Mouse (Mus musculus) left cerebral cortex, postnatal 14 days (tissue): ENCODE results near the gene Mcm3. TPM values are rescaled to one million over a fixed set of nuclear protein-coding genes. Genes with fewer than 3 reads are reported as not detected.

Experiments used
- DNase-seq, 2 experiments: peaks; one replicate each; pipeline ENCODE4 v3.0.0; 2021 to 2022; ENCODE audit warnings: low spot score in 2 of 2, mixed read lengths in 1 of 2
- intact Hi-C: fragments of 180-260 bp; cut with DNase I; formaldehyde crosslinking; loops from one replicate; pipeline ENCODE4 v1.15.1; 2025
- long read RNA-seq, 2 experiments: library from polyadenylated mRNA; stranded (forward); transcript quantifications; one replicate each; pipeline ENCODE4 v2.0.0; 2021
- total RNA-seq, 2 experiments: library from RNA; stranded (reverse); gene quantifications; 2 replicates each; pipeline ENCODE4 v1.2.3; 2021

Mcm3 gene
- total RNA-seq: 1 to 10 TPM; 2.5 to 2.7 TPM
- long read RNA-seq, experiment 1, transcript Mcm3-201 (17 exons, 3,031 nt): major isoform, 5 of 7 reads
- long read RNA-seq, experiment 1, partial matches to known transcripts: 1 of 7 reads
- long read RNA-seq, experiment 1, other reads (novel, unspliced or antisense): 0 of 7 reads
- long read RNA-seq, experiment 2, transcript Mcm3-201 (17 exons, 3,031 nt): major isoform, 7 of 9 reads
- long read RNA-seq, experiment 2, partial matches to known transcripts: 2 of 9 reads
- long read RNA-seq, experiment 2, other reads (novel, unspliced or antisense): 0 of 9 reads

DNA sequence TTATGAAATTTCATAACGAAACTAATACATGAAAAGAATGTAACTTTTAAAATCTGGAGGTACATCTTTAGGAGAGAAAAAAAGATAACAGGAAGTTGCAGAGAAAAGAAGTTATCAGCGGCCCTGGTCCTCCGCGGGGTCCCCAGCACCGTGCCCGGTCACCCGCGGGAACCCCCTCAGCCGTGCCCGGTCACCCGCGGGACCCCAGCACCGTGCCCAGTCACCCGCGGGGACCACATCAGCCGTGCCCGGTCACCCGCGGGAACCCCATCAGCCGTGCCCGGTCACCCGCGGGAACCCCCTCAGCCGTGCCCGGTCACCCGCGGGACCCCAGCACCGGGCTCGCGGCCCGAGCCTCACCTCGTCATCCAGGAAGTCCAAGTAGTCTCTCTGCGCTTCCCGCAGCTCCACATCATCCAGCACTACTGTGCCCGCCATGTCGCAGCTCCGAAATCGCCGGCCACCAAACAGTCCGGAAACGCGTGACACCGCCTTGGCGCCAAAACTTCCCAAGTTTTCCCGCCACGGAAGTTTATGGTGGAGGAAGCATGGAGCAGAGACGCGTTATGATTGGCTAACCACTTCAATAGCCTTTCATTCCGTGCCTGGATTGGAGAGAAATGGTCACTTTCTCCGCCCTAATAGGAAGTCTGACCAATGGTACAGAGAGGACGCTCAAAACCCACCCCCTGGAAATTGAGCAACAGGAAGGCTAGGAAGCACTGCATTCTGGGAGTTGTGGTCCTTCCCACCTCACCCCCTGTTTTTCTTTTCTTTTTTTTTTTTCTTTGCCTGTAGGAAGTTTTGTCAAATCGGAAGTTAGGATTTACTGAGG lies at the start of gene Mcm3:
Gene Mcm3, minus strand, starts transcription at position 542 of the 835 bp plus-strand sequence.
- intact Hi-C loops: loop anchor here (5.0 kb wide), 1 partner anchor 72 kb away; the partner anchor contains the start of gene Paqr8
- DNase-seq: peak; percentile 92 to 98

DNA sequence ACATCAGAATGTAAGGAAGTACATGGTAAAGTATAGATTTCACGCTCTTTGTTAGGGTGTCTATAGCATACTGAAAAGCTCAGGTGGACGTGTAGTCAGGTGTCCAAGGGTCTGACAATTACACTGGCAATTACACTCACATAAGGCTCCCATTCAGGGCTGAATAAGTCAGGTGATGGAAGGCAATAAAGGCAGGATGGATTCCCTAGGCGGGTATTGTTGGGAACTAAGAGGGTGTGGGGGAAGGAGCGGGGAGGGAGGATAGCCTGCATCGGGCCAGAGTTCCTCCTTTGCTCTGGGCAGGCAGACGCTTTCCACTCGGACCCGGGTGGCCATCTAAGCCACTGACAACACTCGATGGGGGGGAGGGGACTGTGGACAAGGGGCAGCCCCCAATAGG lies 47.9 kb upstream of the Mcm3 start:
- intact Hi-C loops: no loop called here
- DNase-seq: no peak

DNA sequence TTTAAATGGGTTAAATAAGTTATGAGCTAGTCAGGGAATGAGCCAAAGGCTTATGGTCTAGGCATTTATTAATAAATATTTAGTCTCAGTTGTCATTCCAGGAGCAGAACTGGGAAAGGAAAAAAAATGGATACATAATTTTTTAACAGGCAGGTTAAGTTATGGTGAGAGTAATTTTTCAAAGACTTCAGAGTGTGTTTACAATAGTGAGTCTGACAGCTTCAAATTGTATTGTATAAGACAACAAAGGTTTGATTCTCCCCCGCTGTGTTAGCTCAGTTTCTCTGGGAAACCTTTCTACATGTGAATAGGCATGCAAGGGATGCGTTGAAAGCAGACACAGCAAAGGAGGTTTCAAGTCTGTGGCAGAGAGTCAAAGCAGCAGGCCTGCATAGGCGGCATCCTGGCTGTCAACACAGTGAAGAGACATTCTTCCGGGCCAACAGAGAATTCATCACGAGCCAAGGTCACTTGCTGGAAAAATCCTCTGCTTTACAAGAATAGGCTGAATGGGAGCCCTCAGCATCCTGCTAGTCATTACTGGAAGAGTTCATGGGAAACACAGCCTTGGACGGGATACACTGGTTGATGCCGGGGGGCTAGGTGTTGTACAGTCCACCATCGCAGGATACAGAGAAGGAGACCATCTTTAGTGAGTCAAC lies 47.3 kb upstream of the Mcm3 start:
- intact Hi-C loops: no loop called here
- no peak for DNase-seq

DNA sequence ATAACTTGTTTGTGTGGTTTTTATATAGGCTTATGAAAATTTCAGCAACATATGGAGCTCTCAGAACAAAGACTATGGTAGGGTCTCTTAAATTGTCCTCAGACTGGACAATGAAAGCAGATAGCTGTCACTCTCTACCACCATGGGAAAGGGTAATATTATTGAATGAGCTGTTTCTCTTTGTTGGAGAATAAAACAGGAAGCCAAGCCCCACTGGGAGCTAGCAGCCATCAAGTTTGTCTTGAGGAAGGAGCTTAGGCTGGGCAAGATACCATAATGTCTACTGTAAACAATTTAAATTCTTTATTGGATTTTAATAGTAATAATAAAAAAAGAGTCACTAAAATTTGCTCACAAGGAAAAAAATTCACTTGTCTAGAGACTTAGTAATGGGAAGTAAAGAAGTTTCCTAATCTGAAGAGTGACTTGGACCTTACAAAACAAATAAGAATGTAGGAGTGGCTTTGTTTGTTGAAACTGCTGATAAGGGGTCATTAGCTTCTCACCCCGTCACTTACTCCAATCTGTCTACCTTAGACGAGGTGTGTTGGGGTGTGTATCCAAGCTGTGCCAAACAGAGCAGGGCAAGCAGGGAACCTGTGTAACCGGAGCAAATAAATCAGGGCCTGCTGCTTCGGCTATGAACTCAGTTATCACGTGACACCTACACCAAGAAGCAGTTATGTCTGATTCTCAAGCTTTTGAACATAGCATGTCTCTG lies 43.5 kb upstream of the Mcm3 start:
- intact Hi-C loops: no loop called here
- DNase-seq: no peak

DNA sequence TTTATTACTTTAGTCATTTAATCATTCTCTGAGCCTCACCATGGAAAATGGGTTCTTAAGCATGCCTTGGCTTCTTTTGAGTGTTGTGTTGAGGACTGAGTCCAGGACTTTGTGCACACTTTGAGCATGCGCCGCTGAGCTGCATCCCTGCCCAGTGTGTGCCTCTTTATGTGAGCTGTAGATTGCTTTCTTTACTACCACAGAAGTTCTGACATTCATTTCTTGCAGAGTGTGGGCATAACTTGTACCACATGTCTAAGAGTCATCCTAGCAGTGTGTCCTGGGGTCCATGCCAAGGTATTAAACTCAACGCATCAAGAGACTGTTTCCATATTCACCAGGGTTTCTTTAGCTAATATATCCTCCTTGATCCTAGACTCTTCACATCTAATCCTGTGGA lies 41.8 kb upstream of the Mcm3 start:
- DNase-seq: no peak
- intact Hi-C loops: no loop called here

DNA sequence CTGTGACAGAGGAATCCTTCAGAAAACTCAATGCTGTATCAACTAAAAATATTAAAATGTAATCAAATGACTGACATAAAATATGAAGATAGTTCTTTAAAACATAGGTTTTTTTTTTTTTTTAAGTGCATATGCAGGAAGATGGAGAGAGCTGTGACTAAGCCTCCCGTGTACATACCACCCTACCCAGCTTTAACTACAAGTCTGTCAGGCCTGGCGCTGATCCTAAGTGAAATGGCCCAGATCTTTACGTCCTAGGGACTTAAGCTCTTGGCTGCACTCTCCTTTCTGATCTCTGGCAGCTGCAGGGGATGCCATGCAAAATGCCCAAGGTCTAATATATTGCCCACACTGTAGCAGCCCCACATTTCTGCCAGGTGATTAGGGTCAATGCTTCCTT lies 40.7 kb upstream of the Mcm3 start:
- DNase-seq: no peak
- intact Hi-C loops: no loop called here

DNA sequence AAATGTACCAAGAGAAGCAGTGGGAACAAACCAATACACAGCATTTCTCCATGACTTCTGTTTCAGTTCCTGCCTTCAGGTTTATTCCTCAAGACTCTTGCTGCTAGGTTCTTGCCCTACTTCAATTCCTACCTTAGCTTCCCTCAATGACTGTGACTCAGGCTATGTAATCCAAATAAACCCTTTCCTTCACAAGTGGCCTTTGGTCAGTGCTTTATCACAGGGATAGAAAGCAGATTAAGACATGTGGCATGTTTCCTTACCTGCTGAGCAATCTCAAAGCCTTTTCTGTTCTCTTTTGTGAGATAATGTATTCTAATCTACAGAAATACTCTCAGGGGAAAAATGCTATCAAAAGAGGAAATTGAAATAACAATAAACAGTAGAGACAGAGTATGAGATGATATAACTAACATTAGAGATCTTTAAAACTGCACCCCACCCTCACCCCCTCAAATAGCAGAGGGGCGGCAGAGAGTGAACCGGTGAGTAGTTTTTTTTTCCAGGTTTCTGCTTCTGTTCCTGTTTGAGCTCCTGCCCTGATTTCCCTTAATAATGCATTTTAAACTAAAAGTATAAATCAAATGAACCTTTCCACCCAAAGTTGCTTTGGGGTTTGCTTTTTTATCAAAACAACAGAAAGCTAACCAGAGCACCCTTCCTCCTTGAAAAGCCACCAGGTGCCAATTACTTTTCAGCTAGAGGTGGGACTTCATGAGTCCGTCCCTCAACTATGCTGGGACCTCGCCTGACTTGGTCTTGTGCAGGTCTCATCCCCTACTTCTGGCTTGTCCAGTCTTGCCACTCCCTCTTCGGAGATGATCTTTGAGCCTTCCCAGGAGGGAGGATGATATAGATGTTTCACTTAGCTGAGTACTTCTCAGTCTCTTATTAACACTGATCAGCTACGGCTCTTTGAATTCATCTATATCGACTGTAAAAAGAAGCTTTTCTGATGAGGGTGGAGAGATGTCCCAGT lies 37.1 kb upstream of the Mcm3 start:
- intact Hi-C loops: no loop called here
- no peak for DNase-seq

DNA sequence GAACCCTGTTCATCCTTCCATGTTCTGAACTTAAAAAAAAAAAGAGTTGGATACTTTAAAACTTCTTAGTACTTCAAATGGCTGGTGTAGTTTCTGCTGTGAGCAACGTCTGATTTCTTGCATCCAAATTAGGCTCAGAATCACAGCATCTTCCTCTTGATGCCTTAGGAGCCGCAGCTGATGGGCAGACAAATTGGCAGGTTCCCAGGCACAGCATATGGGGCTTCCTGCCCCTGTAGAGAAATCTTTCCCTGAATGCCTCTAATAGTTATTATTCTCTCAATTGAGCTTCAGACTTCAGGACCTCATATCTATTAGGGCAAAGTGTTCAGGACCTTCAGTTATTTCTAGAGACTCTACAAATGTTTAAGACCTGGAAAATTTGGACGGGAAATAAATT lies 19.8 kb upstream of the Mcm3 start:
- peak in 1 of 2 experiments; percentile 24 for DNase-seq
- intact Hi-C loops: no loop called here

DNA sequence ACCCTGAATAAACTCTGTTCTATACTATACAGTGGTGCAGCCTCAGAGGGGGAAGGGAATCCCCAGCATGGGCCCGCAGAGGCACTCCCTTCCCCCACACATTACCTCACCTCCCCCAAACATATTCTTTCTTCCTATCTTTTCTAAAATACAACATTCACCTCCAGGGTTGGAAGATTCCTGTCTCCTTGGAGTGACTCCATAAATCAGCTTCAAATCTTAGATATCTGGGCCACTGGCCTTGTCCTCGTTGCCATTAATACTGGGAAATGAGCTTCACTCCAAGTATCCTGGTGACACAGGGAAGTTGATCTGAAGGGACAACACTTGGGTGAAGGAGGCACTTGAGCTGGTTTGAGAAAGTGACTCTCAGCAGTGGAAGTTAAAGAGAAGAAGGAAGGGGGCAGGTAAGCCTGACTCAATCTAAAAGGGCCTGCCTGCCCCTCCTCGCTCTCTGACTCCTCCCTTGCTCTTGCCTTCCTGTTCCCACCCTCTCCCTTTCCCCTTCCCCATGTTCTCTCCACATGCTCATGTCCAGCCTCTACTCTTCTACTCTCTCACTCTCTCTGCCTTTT lies 16.5 kb upstream of the Mcm3 start:
- intact Hi-C loops: no loop called here
- no peak for DNase-seq

DNA sequence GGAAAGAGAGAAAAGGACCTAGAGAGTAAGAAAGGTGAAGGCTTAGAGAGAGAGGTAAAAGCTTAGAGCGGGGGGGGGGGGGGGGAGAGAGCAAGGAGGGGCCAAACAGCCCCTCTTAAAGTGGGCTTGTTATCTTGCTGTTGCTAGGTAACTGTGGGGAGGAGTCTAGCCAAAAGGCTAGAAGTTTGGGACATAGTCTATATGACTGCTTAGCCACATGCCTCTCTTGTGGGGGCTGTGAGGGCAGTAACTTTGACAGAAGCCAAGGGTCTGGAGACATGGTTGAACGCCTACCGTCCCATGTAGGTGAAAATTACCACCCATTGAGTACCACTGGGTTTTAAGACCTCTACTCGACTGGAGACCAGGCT lies 13.0 kb upstream of the Mcm3 start:
- no peak for DNase-seq
- intact Hi-C loops: no loop called here

DNA sequence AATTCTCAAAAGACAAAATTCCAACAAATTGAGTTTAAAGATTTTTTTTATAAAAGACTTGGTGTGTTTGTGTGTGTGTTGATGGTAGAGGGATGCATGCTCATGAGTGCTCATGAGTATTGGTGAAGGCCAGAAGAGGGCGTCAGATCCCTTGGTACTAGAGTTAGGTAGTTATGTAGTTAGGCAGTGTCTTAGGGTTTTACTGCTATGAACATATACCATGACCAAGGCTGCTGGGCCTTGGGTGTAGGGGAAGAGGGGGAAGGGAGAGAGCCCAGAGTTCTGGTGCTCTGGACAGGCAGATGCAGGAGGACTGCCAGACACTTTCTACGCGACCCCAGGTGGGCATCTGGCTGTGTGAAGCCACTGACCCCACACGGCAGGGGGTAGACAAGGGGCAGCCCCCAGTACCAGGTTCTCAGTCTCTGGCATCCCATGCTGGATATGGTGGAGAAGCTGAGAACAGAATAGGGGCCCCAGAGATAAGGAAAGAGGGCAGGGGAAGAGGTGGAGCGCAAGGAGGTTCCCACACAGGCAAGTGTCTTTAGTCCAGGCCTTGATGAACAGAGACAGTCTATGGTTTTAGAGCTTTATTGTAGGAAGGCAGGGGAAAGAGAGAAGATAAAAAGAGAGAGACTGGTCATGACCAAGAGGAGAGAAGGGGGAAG lies 12.5 kb upstream of the Mcm3 start:
- intact Hi-C loops: no loop called here
- no peak for DNase-seq

DNA sequence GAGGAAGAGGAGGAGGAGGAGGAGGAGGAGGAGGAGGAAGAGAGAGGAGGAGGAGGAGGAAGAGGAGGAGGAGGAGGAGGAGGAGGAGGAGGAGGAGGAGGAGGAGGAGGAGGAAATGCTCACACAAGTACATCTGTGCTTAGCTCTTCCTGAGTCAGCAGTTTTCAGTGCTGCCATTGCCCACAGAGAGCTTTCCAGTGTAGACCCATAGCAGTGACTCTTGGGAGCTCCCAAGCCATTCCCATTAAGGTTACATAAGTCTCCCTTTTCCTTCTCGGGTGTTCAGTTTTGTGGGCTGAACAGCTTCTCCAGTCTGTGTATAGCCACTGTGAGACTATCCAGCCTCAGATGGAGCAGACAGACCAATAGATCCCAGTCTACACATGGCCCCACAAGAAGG lies 10.4 kb upstream of the Mcm3 start:
- intact Hi-C loops: no loop called here
- no peak for DNase-seq

DNA sequence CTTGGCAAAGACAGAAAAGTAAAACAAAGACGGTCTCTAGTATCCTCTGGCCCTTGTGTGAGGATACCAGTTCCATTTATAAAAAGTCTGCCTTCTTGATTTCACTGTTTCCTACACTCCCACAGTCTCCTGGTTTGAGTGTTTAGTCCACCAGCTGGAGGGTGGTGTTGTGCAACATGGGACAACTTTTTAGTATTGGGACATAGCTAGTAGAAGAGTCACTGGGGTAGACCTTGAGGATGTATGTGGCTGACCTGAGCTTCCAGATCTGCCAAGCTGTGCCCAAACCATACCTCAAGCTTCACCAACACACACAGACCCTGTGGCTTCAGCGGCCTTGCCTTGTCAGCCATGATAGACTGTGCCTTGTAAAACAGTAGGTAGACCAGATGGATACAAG lies 7.9 kb upstream of the Mcm3 start:
- DNase-seq: no peak
- intact Hi-C loops: no loop called here

DNA sequence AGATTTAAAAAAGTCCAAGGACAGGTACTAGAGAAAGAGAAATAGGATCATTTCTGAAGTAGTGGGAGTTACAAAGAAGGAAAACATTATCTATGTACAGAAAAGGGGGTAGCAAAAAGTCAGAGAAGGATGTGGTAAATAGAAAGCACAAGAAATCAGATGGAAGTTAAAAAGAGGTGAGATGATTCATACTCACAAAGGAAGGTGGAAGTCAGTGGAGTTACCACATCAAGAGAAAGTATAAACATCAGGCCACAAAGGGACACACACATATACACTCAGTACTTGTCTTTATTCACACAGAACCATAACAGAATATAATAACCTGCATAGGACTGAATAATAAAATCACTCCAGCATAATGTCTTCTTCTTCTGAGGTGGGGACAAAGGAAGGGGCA lies 4.9 kb upstream of the Mcm3 start:
- no peak for DNase-seq
- intact Hi-C loops: no loop called here

DNA sequence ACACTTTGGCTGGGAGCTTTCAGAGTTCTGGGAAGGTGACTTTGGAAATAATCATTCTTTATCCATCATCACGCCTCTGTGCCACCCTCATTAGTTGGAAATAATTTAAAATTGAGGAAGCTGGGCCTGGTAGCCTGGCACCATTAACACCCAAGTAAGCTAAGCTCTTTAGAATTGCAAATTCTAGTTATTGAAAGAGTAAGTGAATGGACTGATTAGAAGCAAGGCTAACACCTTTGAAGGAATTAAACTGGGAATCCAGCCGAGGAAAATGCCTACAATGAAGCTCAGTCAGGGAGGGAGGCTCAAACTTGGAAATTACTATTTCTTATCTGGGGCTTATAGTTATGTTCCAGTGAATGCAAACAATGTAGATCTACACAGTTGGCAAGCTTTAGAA lies 3.8 kb upstream of the Mcm3 start:
- no peak for DNase-seq
- intact Hi-C loops: loop anchor here (5.0 kb wide), 1 partner anchor 68 kb away; the partner anchor contains the start of gene Paqr8

DNA sequence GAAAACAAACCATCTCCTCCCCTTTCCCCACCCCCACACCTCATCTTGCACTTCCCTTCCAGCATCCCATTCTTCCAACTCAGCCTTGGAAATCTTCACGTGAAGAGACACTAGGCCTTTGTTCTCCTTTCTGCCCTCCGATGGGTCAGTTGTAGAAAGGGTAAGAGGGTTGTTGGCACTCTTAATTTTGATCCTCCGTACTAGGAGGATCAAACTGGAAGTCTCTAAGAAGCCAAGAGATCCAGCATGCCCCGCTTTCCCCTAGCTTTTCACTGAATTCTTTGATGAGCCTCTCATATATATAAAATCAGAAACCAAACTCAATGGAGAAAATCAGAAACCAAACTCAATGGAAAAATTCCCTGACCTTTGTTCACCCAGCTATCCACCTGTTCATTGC lies 3.4 kb upstream of the Mcm3 start:
- DNase-seq: no peak
- intact Hi-C loops: loop anchor here (5.0 kb wide), 1 partner anchor 69 kb away; the partner anchor contains the start of gene Paqr8

DNA sequence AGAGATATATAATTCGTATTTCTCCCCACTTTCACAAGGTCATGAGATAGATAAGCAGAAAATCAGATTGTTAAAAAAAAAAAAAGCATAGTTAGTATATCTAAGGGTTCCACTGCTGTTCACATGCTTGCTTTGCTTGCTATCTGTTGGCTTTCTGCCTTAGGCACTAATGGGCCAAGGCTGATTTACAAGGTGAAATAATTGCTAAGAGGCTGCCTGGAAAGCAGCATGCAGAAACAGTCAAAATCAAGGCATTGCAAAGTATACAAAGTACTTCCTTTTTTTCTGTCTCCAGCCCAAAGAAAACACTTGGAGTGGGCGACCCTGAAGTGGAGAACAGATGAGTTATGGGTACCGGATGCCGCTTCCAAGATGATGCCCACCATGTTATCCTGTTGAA lies 847 bp upstream of the Mcm3 start:
- intact Hi-C loops: loop anchor here (5.0 kb wide), 1 partner anchor 71 kb away; the partner anchor contains the start of gene Paqr8
- DNase-seq: no peak

DNA sequence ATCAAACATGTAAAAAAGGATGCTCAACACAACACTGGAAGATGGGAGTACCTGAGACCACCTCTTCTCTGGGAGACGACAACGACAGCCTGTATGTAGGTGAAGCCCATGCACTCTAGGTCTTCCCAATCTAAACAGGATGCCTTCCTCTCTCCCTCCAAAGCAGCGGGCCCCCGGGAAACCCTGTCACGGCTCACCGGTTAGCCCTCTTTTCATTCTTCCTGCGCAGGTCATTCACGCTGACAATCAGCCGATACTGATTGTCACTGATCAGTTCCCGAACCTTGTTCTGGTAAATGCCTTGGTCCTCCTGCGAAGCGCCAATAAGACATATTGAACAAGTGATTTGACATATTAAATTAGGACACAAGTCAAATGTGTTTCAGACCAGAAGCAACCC lies 2.5 kb downstream of the Mcm3 start:
- no peak for DNase-seq
- intact Hi-C loops: no loop called here
